Mouse (Mus musculus) embryonic fibroblast, embryonic 13.5 days (primary cell): ENCODE measurements around the gene Thtpa.

Experiments
- CTCF ChIP-seq: IDR thresholded peaks from 2 replicates; pipeline ENCODE4 v1.5.1; 2011; ENCODE audit warnings: mild to moderate bottlenecking, control low read depth, low read length, moderate library complexity, borderline replicate concordance; ENCODE audit not compliant: insufficient read depth
- POLR2A ChIP-seq: IDR thresholded peaks from 2 replicates; pipeline ENCODE4 v1.6.1; 2011; ENCODE audit warnings: low read depth, mild to moderate bottlenecking, control low read depth, low read length, moderate library complexity

- TF ChIP-seq CTCF (no peak), POLR2A (no peak)
These were observed 2.0 kb downstream of the Thtpa start for GRCm38 (mm10) chr14:55096573-55097087.
